Comparison of ENCODE assay signal across 8 mouse cellular contexts in the genomic region with DNA sequence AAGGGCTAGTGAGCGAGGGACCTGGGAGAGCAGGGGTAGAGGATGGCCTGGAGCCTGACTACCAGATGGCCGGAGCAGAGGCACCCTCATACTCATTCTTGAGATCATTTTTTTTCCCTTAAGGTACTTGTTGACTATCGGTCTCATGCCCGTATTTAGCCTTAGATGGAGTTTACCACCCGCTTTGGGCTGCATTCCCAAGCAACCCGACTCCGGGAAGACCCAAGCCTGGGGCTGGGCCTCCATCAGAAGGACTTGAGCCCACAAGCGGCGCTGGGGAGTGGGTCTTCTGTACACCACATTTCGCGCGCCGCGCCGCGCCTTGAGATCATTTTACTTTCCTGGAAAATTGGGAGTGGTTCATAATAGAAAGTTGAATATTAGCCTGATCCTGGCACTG.
DNase-seq lines count a peak whose midpoint lies in the region; ATAC-seq lines count a peak whose summit lies in the region.

No protein-coding gene starts in this region.

- WGBS in forebrain, embryonic 12.5 days: 94% methylated on average over 16 of the region's 16 CpGs
- WGBS in heart, embryonic 16.5 days: 88% methylated on average over 16 of the region's 16 CpGs
- 79% methylated on average over 16 of the region's 16 CpGs for WGBS in liver, embryonic 13.5 days (ENCODE audit: insufficient replicate concordance)
- 91% methylated on average over 16 of the region's 16 CpGs for WGBS in neural tube, embryonic 11.5 days

- H3K4me1 ChIP-seq in forebrain, embryonic 12.5 days: no peaks in the 10 kb centered on the region
- no peaks in the 10 kb centered on the region for H3K4me1 ChIP-seq in heart, embryonic 16.5 days (ENCODE audit: control insufficient read depth, insufficient read depth, low read length)
- no peaks in the 10 kb centered on the region for H3K4me1 ChIP-seq in liver, embryonic 13.5 days (replicated peaks)
- H3K4me1 ChIP-seq in neural tube, embryonic 11.5 days (ENCODE audit: control insufficient read depth, insufficient read depth, low read length): no peaks in the 10 kb centered on the region

- H3K4me2 ChIP-seq in forebrain, embryonic 12.5 days: no peak overlapping the region
- H3K4me2 ChIP-seq in heart, embryonic 16.5 days (ENCODE audit: low read depth, low read length): no peak overlapping the region
- no peak overlapping the region for H3K4me2 ChIP-seq in liver, embryonic 13.5 days
- H3K4me2 ChIP-seq in neural tube, embryonic 11.5 days (ENCODE audit: low read depth): no peak overlapping the region

- H3K27me3 ChIP-seq in forebrain, embryonic 12.5 days: no peaks in the 10 kb centered on the region
- H3K27me3 ChIP-seq in heart, embryonic 16.5 days (ENCODE audit: control insufficient read depth, insufficient read depth, low read length): no peaks in the 10 kb centered on the region
- no peaks in the 10 kb centered on the region for H3K27me3 ChIP-seq in liver, embryonic 13.5 days
- H3K27me3 ChIP-seq in neural tube, embryonic 11.5 days (ENCODE audit: control insufficient read depth, insufficient read depth, low read length): no peaks in the 10 kb centered on the region

- peak; percentile 69 for DNase-seq in brain, embryonic 18.5 days (ENCODE audit: low read depth, low spot score)
- DNase-seq in kidney, postnatal 36 days: peak; percentile 89 to 98
- DNase-seq in liver, embryonic 13.5 days: peak; percentile 75
- DNase-seq in neural tube, embryonic 11.5 days (ENCODE audit: low spot score): peak; percentile 98
- peak; percentile 92 for DNase-seq in testis, postnatal 14 days (ENCODE audit: low spot score)

- H3K4me3 ChIP-seq in forebrain, embryonic 12.5 days (replicated peaks): no peak overlapping the region
- H3K4me3 ChIP-seq in heart, embryonic 16.5 days (ENCODE audit: low read length): no peak overlapping the region
- no peak overlapping the region for H3K4me3 ChIP-seq in liver, embryonic 13.5 days (replicated peaks)
- H3K4me3 ChIP-seq in neural tube, embryonic 11.5 days (ENCODE audit: low read depth, low read length): no peak overlapping the region

- H3K27ac ChIP-seq in forebrain, embryonic 12.5 days: no peak overlapping the region
- no peak overlapping the region for H3K27ac ChIP-seq in heart, embryonic 16.5 days (ENCODE audit: low read length)
- H3K27ac ChIP-seq in liver, embryonic 13.5 days: no peak overlapping the region
- no peak overlapping the region for H3K27ac ChIP-seq in neural tube, embryonic 11.5 days (ENCODE audit: low read depth, low read length)

- H3K9ac ChIP-seq in forebrain, embryonic 12.5 days: no peak overlapping the region
- H3K9ac ChIP-seq in heart, embryonic 16.5 days (ENCODE audit: low read length): no peak overlapping the region
- H3K9ac ChIP-seq in liver, embryonic 13.5 days: no peak overlapping the region
- no peak overlapping the region for H3K9ac ChIP-seq in neural tube, embryonic 11.5 days (ENCODE audit: low read length)

- ATAC-seq in CD4-positive, CD25-positive, alpha-beta regulatory T cell, adult 4 months: peak; percentile 78
- peak; percentile 91 for ATAC-seq in forebrain, embryonic 12.5 days (ENCODE audit: low FRiP score)
- ATAC-seq in heart, embryonic 16.5 days (replicated peaks; ENCODE audit: extremely low read depth, insufficient read depth, low FRiP score): peak; percentile 88; the same call in 1 of the 2 replicates
- ATAC-seq in liver, embryonic 13.5 days (ENCODE audit: low read depth): peak; percentile 100
- ATAC-seq in neural tube, embryonic 11.5 days (ENCODE audit: insufficient read depth, low FRiP score, low TSS enrichment): peak; percentile 83; the same call in 1 of the 2 replicates

- no peaks in the 10 kb centered on the region for H3K36me3 ChIP-seq in forebrain, embryonic 12.5 days (replicated peaks)
- H3K36me3 ChIP-seq in heart, embryonic 16.5 days (ENCODE audit: control insufficient read depth, insufficient read depth): no peaks in the 10 kb centered on the region
- no peaks in the 10 kb centered on the region for H3K36me3 ChIP-seq in liver, embryonic 13.5 days
- H3K36me3 ChIP-seq in neural tube, embryonic 11.5 days (ENCODE audit: control insufficient read depth, insufficient read depth, low read length): no peaks in the 10 kb centered on the region

- H3K9me3 ChIP-seq in forebrain, embryonic 12.5 days: 0 out of 2 replicates have a peak, but pooled peaks cover 3% of the 10 kb centered on the region
- H3K9me3 ChIP-seq in heart, embryonic 16.5 days (replicated peaks; ENCODE audit: control insufficient read depth, low read length): no peaks in the 10 kb centered on the region; the same call in 1 of the 2 replicates
- 0 out of 2 replicates have a peak, but pooled peaks cover 3% of the 10 kb centered on the region for H3K9me3 ChIP-seq in liver, embryonic 13.5 days (replicated peaks)
- no peaks in the 10 kb centered on the region for H3K9me3 ChIP-seq in neural tube, embryonic 11.5 days (ENCODE audit: control insufficient read depth, low read length)
